Mouse (Mus musculus) forebrain, embryonic 11.5 days (tissue): ENCODE measurements around the gene Zfp523. TPM values are rescaled to one million over a fixed set of nuclear protein-coding genes. Genes with fewer than 3 reads are reported as not detected.
A peak's percentile ranks its signal among the peaks of the same experiment; 100 is the strongest.

Experiments
- ATAC-seq: fragments of 200-750 bp; cut with Nextera tagmentation; replicated peaks from 2 replicates; pipeline ENCODE4 v1.8.0; 2017; ENCODE audit warnings: moderate TSS enrichment; ENCODE audit not compliant: low FRiP score
- DNase-seq: peaks from one replicate; pipeline ENCODE4 v3.0.0-alpha.2; 2017; ENCODE audit warnings: low spot score
- H3K27ac ChIP-seq: fragments of 300-500 bp; sonication (generic); 2 replicates; pipeline ENCODE4 v1.5.1; 2014; ENCODE audit warnings: low read depth, low read length
- H3K27me3 ChIP-seq: fragments of 300-500 bp; sonication (generic); 2 replicates; pipeline ENCODE4 v1.6.1; 2014; ENCODE audit warnings: mild to moderate bottlenecking, low read length, mixed read lengths; ENCODE audit not compliant: control insufficient read depth, insufficient read depth
- H3K36me3 ChIP-seq: fragments of 300-500 bp; sonication (generic); 2 replicates; pipeline ENCODE4 v1.6.1; 2014; ENCODE audit warnings: mild to moderate bottlenecking, low read length, moderate library complexity, mixed read lengths; ENCODE audit not compliant: control insufficient read depth, insufficient read depth
- H3K4me1 ChIP-seq: fragments of 300-500 bp; sonication (generic); replicated peaks from 2 replicates; pipeline ENCODE4 v1.6.1; 2014; ENCODE audit warnings: low read length, mixed read lengths; ENCODE audit not compliant: control insufficient read depth, insufficient read depth
- H3K4me2 ChIP-seq: fragments of 300-500 bp; sonication (generic); 2 replicates; pipeline ENCODE4 v1.6.1; 2014; ENCODE audit warnings: low read depth, mild to moderate bottlenecking, low read length, moderate library complexity, mixed read lengths; ENCODE audit not compliant: severe bottlenecking
- H3K4me3 ChIP-seq: fragments of 300-500 bp; sonication (generic); 2 replicates; pipeline ENCODE4 v1.5.1; 2014; ENCODE audit warnings: low read depth, low read length
- H3K9ac ChIP-seq: fragments of 300-500 bp; sonication (generic); 2 replicates; pipeline ENCODE4 v1.6.1; 2014; ENCODE audit warnings: low read length
- H3K9me3 ChIP-seq: fragments of 300-500 bp; sonication (generic); 2 replicates; pipeline ENCODE4 v1.6.1; 2016; ENCODE audit warnings: low read length, mixed read lengths; ENCODE audit not compliant: control insufficient read depth
- WGBS: fragments of 180-500 bp; shearing (Covaris S2); extraction: QIAGEN DNeasy Blood & Tissue Kit; methylation state at CpG from one replicate; pipeline ENCODE4 v1.1.7; 2014; 5-methylcytosine and 5-hydroxymethylcytosine counted together
- polyA plus RNA-seq: library from polyadenylated mRNA; unstranded; fragments of >200 nt; fragmentation: Nextera tagmentation; extraction: Ambion mirVana; gene quantifications from 2 replicates; pipeline ENCODE4 v1.2.1, GENCODE M21; 2014

The Zfp523 gene
- polyA plus RNA-seq: 37.8 and 40.2 TPM in 2 replicates

GRCm38 (mm10) chr17:28176775-28177539, at the start of gene Zfp523:
TSS of gene Zfp523 (plus strand) at chr17:28177129.
- peak; percentile 96 for DNase-seq
- under 1% methylated on average over 77 of the region's 82 CpGs for WGBS
- H3K4me2 ChIP-seq: peak within 1 kb of the TSS; percentile 97

GRCm38 (mm10) chr17:28129796-28130195, 47.1 kb upstream of the Zfp523 start:
- no peak overlapping the region for H3K9ac ChIP-seq
- no peak overlapping the region for H3K4me3 ChIP-seq
- H3K27ac ChIP-seq: no peak overlapping the region
- H3K9me3 ChIP-seq: no peaks in the 10 kb centered on the region
- H3K4me2 ChIP-seq: no peak overlapping the region
- H3K36me3 ChIP-seq: no peaks in the 10 kb centered on the region
- H3K4me1 ChIP-seq: peaks cover 7% of the 10 kb centered on the region; the same call in 1 of the 2 replicates
- DNase-seq (no peak), ATAC-seq (no peak)
- H3K27me3 ChIP-seq: no peaks in the 10 kb centered on the region
- WGBS: 83% methylated on average over 5 of the region's 5 CpGs

More at GRCm38 (mm10) chr17:28176775-28177539, at the start of gene Zfp523:
- Histone ChIP-seq H3K9me3 (no peaks in the 10 kb centered on the region), H3K27ac (peak within 1 kb of the TSS; percentile 91), H3K36me3 (no peaks in the 10 kb centered on the region), H3K9ac (peak within 1 kb of the TSS; percentile 92), H3K4me3 (peak within 1 kb of the TSS; percentile 86), H3K27me3 (no peaks in the 10 kb centered on the region), H3K4me1 (peaks cover 9% of the 10 kb centered on the region; the same call in 1 of the 2 replicates)
- peak; percentile 88 for ATAC-seq

- no peaks in the 10 kb centered on the region for H3K27me3 ChIP-seq
- no peak overlapping the region for H3K4me2 ChIP-seq
- H3K9me3 ChIP-seq: no peaks in the 10 kb centered on the region
- peaks cover 7% of the 10 kb centered on the region; the same call in 1 of the 2 replicates for H3K4me1 ChIP-seq
- H3K36me3 ChIP-seq: no peaks in the 10 kb centered on the region
- H3K4me3 ChIP-seq: no peak overlapping the region
- H3K9ac ChIP-seq: no peak overlapping the region
- ATAC-seq (no peak), DNase-seq (no peak)
- H3K27ac ChIP-seq: no peak overlapping the region
- 73% methylated on average over 5 of the region's 5 CpGs for WGBS
Observed at GRCm38 (mm10) chr17:28130391-28131125, 46.4 kb upstream of the Zfp523 start.

- H3K4me2 ChIP-seq: no peak overlapping the region
- H3K36me3 ChIP-seq: no peaks in the 10 kb centered on the region
- H3K4me3 ChIP-seq: no peak overlapping the region
- ATAC-seq (no peak), DNase-seq (no peak)
- no peak overlapping the region for H3K9ac ChIP-seq
- no peaks in the 10 kb centered on the region for H3K9me3 ChIP-seq
- no peak overlapping the region for H3K27ac ChIP-seq
- H3K4me1 ChIP-seq: peaks cover 7% of the 10 kb centered on the region; the same call in 1 of the 2 replicates
- no peaks in the 10 kb centered on the region for H3K27me3 ChIP-seq
Observed at GRCm38 (mm10) chr17:28131156-28131555, 45.8 kb upstream of the Zfp523 start.

- no peaks in the 10 kb centered on the region for H3K9me3 ChIP-seq
- 7% methylated on average over 14 of the region's 14 CpGs for WGBS
- no peaks in the 10 kb centered on the region for H3K27me3 ChIP-seq
- ATAC-seq: no peak
- H3K27ac ChIP-seq: no peak overlapping the region
- DNase-seq: peak; percentile 89
- H3K4me3 ChIP-seq: no peak overlapping the region
- H3K4me1 ChIP-seq: peaks cover 7% of the 10 kb centered on the region; the same call in 1 of the 2 replicates
- H3K4me2 ChIP-seq: no peak overlapping the region
- H3K36me3 ChIP-seq: no peaks in the 10 kb centered on the region
- no peak overlapping the region for H3K9ac ChIP-seq
Observed at GRCm38 (mm10) chr17:28133193-28133592, 43.7 kb upstream of the Zfp523 start.

GRCm38 (mm10) chr17:28135496-28135895, 41.4 kb upstream of the Zfp523 start:
- 76% methylated on average over 3 of the region's 3 CpGs for WGBS
- H3K27ac ChIP-seq: no peak overlapping the region
- no peak overlapping the region for H3K4me3 ChIP-seq
- ATAC-seq (no peak), DNase-seq (no peak)
- no peaks in the 10 kb centered on the region for H3K36me3 ChIP-seq
- H3K4me2 ChIP-seq: no peak overlapping the region
- no peak overlapping the region for H3K9ac ChIP-seq
- peaks cover 10% of the 10 kb centered on the region for H3K4me1 ChIP-seq
- H3K27me3 ChIP-seq: no peaks in the 10 kb centered on the region
- no peaks in the 10 kb centered on the region for H3K9me3 ChIP-seq

- no peaks in the 10 kb centered on the region for H3K36me3 ChIP-seq
- no peaks in the 10 kb centered on the region for H3K9me3 ChIP-seq
- peaks cover 16% of the 10 kb centered on the region for H3K4me1 ChIP-seq
- WGBS: 65% methylated on average over 5 of the region's 5 CpGs
- DNase-seq (no peak), ATAC-seq (no peak)
- no peak overlapping the region for H3K27ac ChIP-seq
- H3K27me3 ChIP-seq: no peaks in the 10 kb centered on the region
- no peak overlapping the region for H3K4me3 ChIP-seq
- H3K9ac ChIP-seq: peak overlapping the region; percentile 5; the same call in 1 of the 2 replicates
- no peak overlapping the region for H3K4me2 ChIP-seq
Observed at GRCm38 (mm10) chr17:28136266-28136665, 40.7 kb upstream of the Zfp523 start.

- Histone ChIP-seq H3K4me3 (no peak overlapping the region), H3K36me3 (no peaks in the 10 kb centered on the region), H3K27me3 (no peaks in the 10 kb centered on the region), H3K27ac (no peak overlapping the region), H3K4me1 (peaks cover 14% of the 10 kb centered on the region), H3K9ac (no peak overlapping the region), H3K4me2 (no peak overlapping the region), H3K9me3 (no peaks in the 10 kb centered on the region)
- ATAC-seq: no peak
- DNase-seq: no peak
- 88% methylated on average over 8 of the region's 8 CpGs for WGBS
Observed at GRCm38 (mm10) chr17:28138013-28138412, 38.9 kb upstream of the Zfp523 start.
